Mouse (Mus musculus) MEL (cell line): ENCODE results near the gene Wnt9a.

Experiments
- CTCF ChIP-seq, 3 experiments: IDR thresholded peaks in 2 of 3; conservative IDR thresholded peaks in 1 of 3; 2 replicates each; pipeline ENCODE4 v1.5.1; 2011 to 2012; ENCODE audit warnings: low read length in 3 of 3, low read depth in 2 of 3, mild to moderate bottlenecking in 2 of 3, improper control_type of control experiment in 1 of 3, inconsistent platforms in 1 of 3, mixed read lengths in 1 of 3, moderate library complexity in 1 of 3; ENCODE audit not compliant: control insufficient read depth in 1 of 3, insufficient read depth in 1 of 3, poor library complexity in 1 of 3, severe bottlenecking in 1 of 3
- MYC ChIP-seq: IDR thresholded peaks from 2 replicates; pipeline ENCODE4 v1.6.1; 2011; ENCODE audit warnings: low read depth, mild to moderate bottlenecking, low read length, improper control_type of control experiment, moderate library complexity
- POLR2A ChIP-seq, 2 experiments: IDR thresholded peaks; 2 replicates each; pipeline ENCODE4 v1.6.1; 2011 to 2012; ENCODE audit warnings: low read length in 2 of 2, mild to moderate bottlenecking in 2 of 2, control low read depth in 1 of 2, improper control_type of control experiment in 1 of 2, low read depth in 1 of 2, moderate library complexity in 1 of 2; ENCODE audit not compliant: control insufficient read depth in 1 of 2, insufficient read depth in 1 of 2, poor library complexity in 1 of 2
- POLR2AphosphoS2 ChIP-seq: IDR thresholded peaks from 2 replicates; pipeline ENCODE4 v1.6.1; 2011; ENCODE audit warnings: low read length, improper control_type of control experiment
- TAL1 ChIP-seq: IDR thresholded peaks from 2 replicates; pipeline ENCODE4 v1.6.1; 2012; ENCODE audit warnings: mild to moderate bottlenecking, inconsistent platforms, low read length, moderate library complexity, mixed read lengths

- TF ChIP-seq CTCF (IDR thresholded peaks at IDR 0.05 in 2 of 3, conservative IDR thresholded peaks at IDR 0.05 in 1 of 3; ENCODE audit: control insufficient read depth in 1 of 3, insufficient read depth in 1 of 3, low read depth in 2 of 3, low read length in 3 of 3, poor library complexity in 1 of 3, severe bottlenecking in 1 of 3) (no peak), POLR2A (IDR thresholded peaks at IDR 0.05; ENCODE audit: control insufficient read depth in 1 of 2, insufficient read depth in 1 of 2, low read depth in 1 of 2, low read length in 2 of 2, poor library complexity in 1 of 2) (no peak), TAL1 (no peak), POLR2AphosphoS2 (no peak), MYC (no peak)
Measured at GRCm38 (mm10) chr11:59274184-59274583, 32.5 kb upstream of the Wnt9a start.
